Mouse (Mus musculus) hindbrain, embryonic 15.5 days (tissue): Measurements from ENCODE around the gene Ttf1. TPM values are rescaled to one million over a fixed set of nuclear protein-coding genes. Genes with fewer than 3 reads are reported as not detected.
"Not testable (repeated sequence)": the region's sequence is repeated elsewhere in the genome, so short reads cannot be mapped to it uniquely, and the experiment has no call there.

Source experiments
- ATAC-seq: fragments of 200-750 bp; cut with Nextera tagmentation; 2 replicates; pipeline ENCODE4 v1.8.0; 2017; ENCODE audit warnings: low read depth, moderate number of reproducible peaks, moderate TSS enrichment; ENCODE audit not compliant: low FRiP score
- H3K27ac ChIP-seq: fragments of 300-500 bp; sonication (generic); replicated peaks from 2 replicates; pipeline ENCODE4 v1.5.1; 2015; ENCODE audit warnings: mild to moderate bottlenecking, inconsistent platforms
- H3K27me3 ChIP-seq: fragments of 300-500 bp; sonication (generic); 2 replicates; pipeline ENCODE4 v1.6.1; 2015; ENCODE audit warnings: control low read depth, inconsistent platforms
- H3K36me3 ChIP-seq: fragments of 300-500 bp; sonication (generic); 2 replicates; pipeline ENCODE4 v1.6.1; 2015; ENCODE audit warnings: control low read depth, inconsistent platforms
- H3K4me1 ChIP-seq: fragments of 300-500 bp; sonication (generic); replicated peaks from 2 replicates; pipeline ENCODE4 v1.6.1; 2015; ENCODE audit warnings: control low read depth, inconsistent platforms
- H3K4me2 ChIP-seq: fragments of 300-500 bp; sonication (generic); 2 replicates; pipeline ENCODE4 v1.6.1; 2015; ENCODE audit warnings: moderate library complexity, mild to moderate bottlenecking, inconsistent platforms
- H3K4me3 ChIP-seq: fragments of 300-500 bp; sonication (generic); 2 replicates; pipeline ENCODE4 v1.5.1; 2015; ENCODE audit warnings: mild to moderate bottlenecking, inconsistent platforms
- H3K9ac ChIP-seq: fragments of 300-500 bp; sonication (generic); 2 replicates; pipeline ENCODE4 v1.6.1; 2015; ENCODE audit warnings: inconsistent platforms
- H3K9me3 ChIP-seq: fragments of 300-500 bp; sonication (generic); 2 replicates; pipeline ENCODE4 v1.6.1; 2016; ENCODE audit warnings: control low read depth, inconsistent platforms
- WGBS: fragments of 180-500 bp; shearing (Covaris S2); methylation state at CpG from one replicate; pipeline ENCODE4 v1.1.7; 2015; 5-methylcytosine and 5-hydroxymethylcytosine counted together
- polyA plus RNA-seq: library from polyadenylated mRNA; unstranded; fragments of >200 nt; fragmentation: Nextera tagmentation; extraction: Ambion mirVana; gene quantifications from 2 replicates; pipeline ENCODE4 v1.2.1, GENCODE M21; 2015

Gene Ttf1
- polyA plus RNA-seq, 1 experiment from 2014 or later, result 7.1 TPM

- 94% methylated on average over 7 of the region's 7 CpGs for WGBS
- no peak overlapping the region for H3K9ac ChIP-seq
- no peak overlapping the region for H3K4me3 ChIP-seq
- H3K4me2 ChIP-seq, result no peak overlapping the region
- no peak overlapping the region for H3K27ac ChIP-seq
- H3K9me3 ChIP-seq, result no peaks in the 10 kb centered on the region
- H3K36me3 ChIP-seq, result peaks cover 69% of the 10 kb centered on the region
- ATAC-seq, result no peak
- H3K4me1 ChIP-seq, result no peaks in the 10 kb centered on the region
- H3K27me3 ChIP-seq, result no peaks in the 10 kb centered on the region
These were observed 14.6 kb downstream of the Ttf1 start for GRCm38 (mm10) chr2:29074676-29075075.

DNA sequence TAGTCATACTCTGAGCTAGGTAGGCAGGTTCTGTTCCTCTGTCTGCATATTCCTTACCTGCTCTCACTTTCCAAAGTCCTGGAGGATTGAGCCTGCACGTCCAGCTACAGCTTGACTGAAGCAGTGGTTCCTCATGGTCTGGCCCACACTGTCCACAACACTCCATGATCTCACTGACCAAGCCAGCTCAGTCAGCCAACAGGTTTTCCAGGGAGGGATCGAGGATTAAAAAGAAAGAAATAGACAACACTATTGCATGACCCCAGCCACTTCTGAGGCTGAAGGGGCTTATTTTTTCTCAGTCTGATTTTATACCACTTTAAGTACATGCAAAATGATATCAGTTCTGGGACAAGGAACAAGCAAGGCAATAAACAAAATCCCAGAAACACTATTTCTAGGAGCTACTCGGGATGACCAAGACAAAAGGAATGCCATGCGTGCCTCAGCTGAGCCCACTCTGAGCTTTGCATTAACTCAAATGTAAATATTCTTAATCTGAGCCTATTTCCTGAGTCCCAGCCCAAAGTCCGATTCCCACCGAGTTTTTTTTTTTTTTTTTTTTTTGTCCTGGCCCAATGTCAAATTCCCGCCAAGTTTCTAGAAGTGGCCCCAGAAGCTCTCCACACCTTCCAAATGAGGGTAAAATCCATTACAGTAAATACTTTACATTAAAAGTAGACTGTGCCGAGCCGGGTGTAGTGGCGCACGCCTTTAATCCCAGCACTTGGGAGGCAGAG, 15.4 kb downstream of the Ttf1 start:
- ATAC-seq, result no peak
- Histone ChIP-seq H3K4me2 (no peak overlapping the region), H3K4me3 (no peak overlapping the region), H3K9ac (no peak overlapping the region), H3K27ac (no peak overlapping the region), H3K4me1 (no peaks in the 10 kb centered on the region), H3K27me3 (no peaks in the 10 kb centered on the region), H3K9me3 (no peaks in the 10 kb centered on the region), H3K36me3 (peaks cover 70% of the 10 kb centered on the region)
- 93% methylated on average over 11 of the region's 11 CpGs for WGBS

DNA sequence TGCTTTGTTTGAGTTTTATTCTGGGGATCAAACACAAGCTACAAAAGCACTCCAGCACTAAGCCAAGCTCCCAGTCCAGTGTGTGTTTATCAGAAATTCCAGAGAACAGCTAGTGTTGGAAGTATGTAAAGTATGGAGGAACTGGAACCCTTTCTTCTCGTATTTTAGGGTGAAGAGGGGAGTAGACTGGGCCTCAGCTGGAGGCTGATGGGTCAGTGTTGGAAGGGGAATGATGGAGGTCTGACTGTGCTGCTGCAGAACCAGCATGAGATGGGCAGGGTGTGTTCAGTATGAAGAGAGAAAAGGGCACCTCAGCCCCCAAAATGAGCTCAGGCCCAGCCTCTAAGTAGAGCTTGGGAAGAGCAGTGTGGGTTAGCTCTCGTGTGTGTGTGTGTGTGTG, 16.2 kb downstream of the Ttf1 start:
- peaks cover 71% of the 10 kb centered on the region for H3K36me3 ChIP-seq
- H3K4me2 ChIP-seq, result no peak overlapping the region
- H3K9ac ChIP-seq, result no peak overlapping the region
- ATAC-seq, result no peak
- no peaks in the 10 kb centered on the region for H3K4me1 ChIP-seq
- no peak overlapping the region for H3K4me3 ChIP-seq
- H3K27me3 ChIP-seq, result no peaks in the 10 kb centered on the region
- WGBS, result 76% methylated on average over 2 of the region's 2 CpGs
- H3K9me3 ChIP-seq, result no peaks in the 10 kb centered on the region
- no peak overlapping the region for H3K27ac ChIP-seq

DNA sequence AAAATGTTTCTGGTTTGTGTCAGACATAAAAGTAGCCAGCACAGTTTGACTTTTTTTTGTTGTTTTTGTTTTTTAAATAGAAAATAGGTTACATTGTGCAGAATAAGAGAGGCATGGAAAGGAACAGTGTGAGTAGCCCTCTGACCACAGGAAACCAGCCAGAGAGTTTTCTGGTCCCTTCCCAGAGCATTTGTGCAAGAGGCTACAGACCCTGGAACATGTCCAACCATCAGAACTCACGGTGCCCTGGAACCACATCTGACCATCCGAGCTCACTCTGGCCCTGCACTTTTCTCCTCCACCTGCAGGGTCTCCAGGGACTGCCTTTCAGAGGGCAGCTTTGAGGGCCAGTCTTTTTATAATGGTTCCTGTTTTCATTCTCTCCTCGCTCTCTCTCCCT, 21.9 kb downstream of the Ttf1 start:
- no peak overlapping the region for H3K4me2 ChIP-seq
- H3K9ac ChIP-seq, result no peak overlapping the region
- peaks cover 83% of the 10 kb centered on the region for H3K36me3 ChIP-seq
- 67% methylated on average over 3 of the region's 3 CpGs for WGBS
- no peak for ATAC-seq
- no peak overlapping the region for H3K27ac ChIP-seq
- H3K4me1 ChIP-seq, result no peaks in the 10 kb centered on the region
- no peak overlapping the region for H3K4me3 ChIP-seq
- no peaks in the 10 kb centered on the region for H3K9me3 ChIP-seq
- H3K27me3 ChIP-seq, result no peaks in the 10 kb centered on the region

DNA sequence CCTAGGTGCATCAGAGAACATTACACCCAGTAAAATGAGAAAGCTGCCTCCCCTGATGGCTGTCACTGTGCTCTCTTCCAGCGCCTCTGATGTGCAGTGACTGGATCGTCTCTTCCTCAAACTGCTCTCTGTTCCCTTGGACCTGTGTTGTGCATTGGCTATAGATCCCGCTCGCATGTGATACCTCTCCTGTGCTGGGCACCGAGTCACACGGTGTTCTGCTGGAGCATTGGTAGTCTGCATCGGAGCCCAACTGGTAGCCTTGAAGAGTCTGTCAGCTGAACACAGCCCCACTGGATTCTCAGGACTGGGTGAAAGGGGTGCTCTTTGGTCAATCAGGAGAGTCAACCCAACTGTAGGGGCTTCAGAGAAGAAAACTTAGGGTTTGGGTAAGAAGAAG, 26.0 kb downstream of the Ttf1 start:
- Histone ChIP-seq H3K9ac (no peak overlapping the region), H3K4me1 (no peaks in the 10 kb centered on the region), H3K4me3 (no peak overlapping the region), H3K27ac (no peak overlapping the region), H3K4me2 (no peak overlapping the region), H3K36me3 (peaks cover 52% of the 10 kb centered on the region), H3K9me3 (no peaks in the 10 kb centered on the region), H3K27me3 (no peaks in the 10 kb centered on the region)
- ATAC-seq, result no peak
- 96% methylated on average over 7 of the region's 7 CpGs for WGBS

DNA sequence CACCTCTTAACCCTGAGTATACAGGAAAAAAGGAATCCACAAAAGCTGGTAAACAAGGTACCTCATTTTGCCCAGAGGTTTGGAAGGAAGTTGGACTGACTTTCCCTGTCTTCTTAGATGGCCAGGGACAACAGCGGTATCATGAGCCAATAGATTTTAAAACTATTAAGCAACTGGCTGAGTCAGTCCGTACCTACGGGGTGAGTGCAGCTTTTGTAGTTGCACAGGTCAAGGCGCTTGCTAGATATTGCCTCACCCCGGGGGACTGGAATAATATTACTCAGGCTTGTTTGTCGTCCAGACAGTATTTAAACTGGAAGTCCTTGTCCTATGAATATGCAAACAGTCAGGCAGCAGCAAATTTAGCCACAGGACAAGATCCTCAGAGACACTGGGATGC, 29.2 kb downstream of the Ttf1 start:
- H3K27ac ChIP-seq, H3K4me1 ChIP-seq, H3K9ac ChIP-seq, H3K4me2 ChIP-seq, H3K27me3 ChIP-seq, H3K9me3 ChIP-seq, ATAC-seq, H3K4me3 ChIP-seq: not testable (repeated sequence)
- WGBS, result 77% methylated on average over 6 of the region's 6 CpGs
- H3K36me3 ChIP-seq, result peaks cover 23% of the 10 kb centered on the region

- no peaks in the 10 kb centered on the region for H3K27me3 ChIP-seq
- no peaks in the 10 kb centered on the region for H3K9me3 ChIP-seq
- no peak overlapping the region for H3K9ac ChIP-seq
- 87% methylated on average over 8 of the region's 8 CpGs for WGBS
- H3K27ac ChIP-seq, result no peak overlapping the region
- no peak overlapping the region for H3K4me3 ChIP-seq
- no peaks in the 10 kb centered on the region for H3K36me3 ChIP-seq
- no peak overlapping the region for H3K4me2 ChIP-seq
- H3K4me1 ChIP-seq, result no peaks in the 10 kb centered on the region
- ATAC-seq, result no peak
These were observed 35.6 kb downstream of the Ttf1 start for GRCm38 (mm10) chr2:29095674-29096073.

DNA sequence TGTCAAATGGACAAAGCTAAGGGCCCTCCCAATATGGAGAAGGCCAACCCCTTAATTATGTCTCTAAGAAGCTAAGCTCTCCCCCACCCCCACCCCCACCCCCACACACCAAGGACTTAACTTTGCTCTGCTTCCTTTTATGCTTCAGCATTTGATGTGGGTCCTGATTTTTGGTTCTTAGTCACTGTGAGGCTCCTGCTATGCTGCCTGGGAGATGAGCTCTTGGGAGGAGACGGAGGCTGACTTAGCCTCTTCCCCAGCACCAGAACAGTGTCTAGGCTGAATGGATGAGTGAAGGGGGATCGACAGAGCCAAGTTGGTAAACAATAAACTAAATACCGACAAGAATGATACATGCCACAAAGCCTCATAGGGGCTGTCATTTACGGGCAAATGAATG, 36.7 kb downstream of the Ttf1 start:
- WGBS, result 58% methylated on average over 4 of the region's 4 CpGs
- H3K27ac ChIP-seq, result no peak overlapping the region
- no peak for ATAC-seq
- no peaks in the 10 kb centered on the region for H3K4me1 ChIP-seq
- H3K27me3 ChIP-seq, result no peaks in the 10 kb centered on the region
- no peak overlapping the region for H3K4me2 ChIP-seq
- H3K9ac ChIP-seq, result no peak overlapping the region
- H3K9me3 ChIP-seq, result no peaks in the 10 kb centered on the region
- no peaks in the 10 kb centered on the region for H3K36me3 ChIP-seq
- no peak overlapping the region for H3K4me3 ChIP-seq

- WGBS, result 93% methylated on average over 3 of the region's 3 CpGs
- Histone ChIP-seq H3K27ac (no peak overlapping the region), H3K27me3 (no peaks in the 10 kb centered on the region), H3K9ac (no peak overlapping the region), H3K4me3 (no peak overlapping the region), H3K4me1 (no peaks in the 10 kb centered on the region), H3K36me3 (no peaks in the 10 kb centered on the region), H3K9me3 (no peaks in the 10 kb centered on the region), H3K4me2 (no peak overlapping the region)
- ATAC-seq, result no peak
These were observed 37.4 kb downstream of the Ttf1 start for GRCm38 (mm10) chr2:29097465-29097864.

DNA sequence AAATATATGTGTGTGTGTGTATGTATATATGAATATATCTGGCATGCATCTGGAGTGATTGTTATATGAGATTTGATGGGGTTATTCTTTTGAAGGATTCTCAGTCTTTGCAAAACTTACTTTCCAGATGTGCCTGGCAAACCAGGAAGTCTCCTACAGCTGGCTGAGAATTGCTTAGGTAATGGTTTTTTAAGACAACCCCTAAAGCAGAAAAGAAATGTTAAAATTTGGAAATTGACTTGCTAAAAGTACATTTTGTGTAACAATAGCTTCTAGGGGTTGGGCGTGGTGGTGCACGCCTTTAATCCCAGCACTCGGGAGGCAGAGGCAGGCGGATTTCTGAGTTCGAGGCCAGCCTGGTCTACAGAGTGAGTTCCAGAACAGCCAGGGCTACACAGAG, 37.9 kb downstream of the Ttf1 start:
- H3K9ac ChIP-seq, H3K4me3 ChIP-seq, H3K4me1 ChIP-seq, ATAC-seq, H3K9me3 ChIP-seq, H3K27ac ChIP-seq, H3K27me3 ChIP-seq, H3K36me3 ChIP-seq, H3K4me2 ChIP-seq: not testable (repeated sequence)
- 96% methylated on average over 5 of the region's 5 CpGs for WGBS

DNA sequence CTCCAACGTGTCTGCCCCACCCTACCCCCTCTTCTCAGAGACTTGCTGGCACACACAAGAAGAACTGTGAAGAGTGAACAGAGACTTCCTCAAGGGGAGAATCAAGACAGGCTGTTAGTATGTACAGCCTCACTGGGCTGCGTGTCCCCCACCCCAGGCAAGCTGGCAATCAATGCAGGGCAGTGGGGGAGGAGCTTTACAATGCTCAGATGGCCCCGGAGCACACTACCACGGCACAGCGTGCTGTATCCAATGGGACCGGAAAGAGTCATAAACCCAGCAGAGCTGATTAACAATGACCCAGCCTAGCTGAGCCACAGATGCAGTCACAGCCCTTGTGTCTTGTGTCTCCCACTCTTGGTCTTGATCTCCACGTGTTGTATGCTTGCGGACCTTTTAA, 38.7 kb downstream of the Ttf1 start:
- H3K36me3 ChIP-seq, result no peaks in the 10 kb centered on the region
- no peaks in the 10 kb centered on the region for H3K27me3 ChIP-seq
- no peaks in the 10 kb centered on the region for H3K4me1 ChIP-seq
- no peaks in the 10 kb centered on the region for H3K9me3 ChIP-seq
- no peak for ATAC-seq
- H3K4me2 ChIP-seq, result no peak overlapping the region
- H3K4me3 ChIP-seq, result no peak overlapping the region
- H3K27ac ChIP-seq, result no peak overlapping the region
- H3K9ac ChIP-seq, result no peak overlapping the region
- 68% methylated on average over 8 of the region's 8 CpGs for WGBS

DNA sequence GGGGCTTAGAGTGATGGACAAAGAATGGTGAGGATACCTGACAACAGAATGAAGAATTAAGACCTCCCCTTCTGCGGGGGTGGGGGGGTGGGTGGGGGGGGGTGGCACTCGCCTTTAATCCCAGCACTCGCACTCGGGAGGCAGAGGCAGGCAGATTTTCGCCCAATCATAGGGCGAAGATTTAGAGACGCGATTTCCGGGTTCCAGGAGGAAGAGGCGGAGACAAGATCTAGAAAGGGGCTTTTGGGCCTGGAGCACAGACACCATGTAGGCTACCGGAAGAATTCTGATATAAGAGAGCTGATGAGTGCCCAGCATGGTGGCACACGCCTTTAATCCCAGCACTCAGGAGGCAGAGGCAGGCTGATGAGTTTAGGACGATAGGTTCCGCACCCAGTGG, 39.6 kb downstream of the Ttf1 start:
- no peak for ATAC-seq
- no peaks in the 10 kb centered on the region for H3K9me3 ChIP-seq
- 90% methylated on average over 14 of the region's 14 CpGs for WGBS
- no peaks in the 10 kb centered on the region for H3K36me3 ChIP-seq
- no peaks in the 10 kb centered on the region for H3K4me1 ChIP-seq
- H3K4me3 ChIP-seq, result no peak overlapping the region
- H3K9ac ChIP-seq, result no peak overlapping the region
- no peaks in the 10 kb centered on the region for H3K27me3 ChIP-seq
- no peak overlapping the region for H3K4me2 ChIP-seq
- H3K27ac ChIP-seq, result no peak overlapping the region

DNA sequence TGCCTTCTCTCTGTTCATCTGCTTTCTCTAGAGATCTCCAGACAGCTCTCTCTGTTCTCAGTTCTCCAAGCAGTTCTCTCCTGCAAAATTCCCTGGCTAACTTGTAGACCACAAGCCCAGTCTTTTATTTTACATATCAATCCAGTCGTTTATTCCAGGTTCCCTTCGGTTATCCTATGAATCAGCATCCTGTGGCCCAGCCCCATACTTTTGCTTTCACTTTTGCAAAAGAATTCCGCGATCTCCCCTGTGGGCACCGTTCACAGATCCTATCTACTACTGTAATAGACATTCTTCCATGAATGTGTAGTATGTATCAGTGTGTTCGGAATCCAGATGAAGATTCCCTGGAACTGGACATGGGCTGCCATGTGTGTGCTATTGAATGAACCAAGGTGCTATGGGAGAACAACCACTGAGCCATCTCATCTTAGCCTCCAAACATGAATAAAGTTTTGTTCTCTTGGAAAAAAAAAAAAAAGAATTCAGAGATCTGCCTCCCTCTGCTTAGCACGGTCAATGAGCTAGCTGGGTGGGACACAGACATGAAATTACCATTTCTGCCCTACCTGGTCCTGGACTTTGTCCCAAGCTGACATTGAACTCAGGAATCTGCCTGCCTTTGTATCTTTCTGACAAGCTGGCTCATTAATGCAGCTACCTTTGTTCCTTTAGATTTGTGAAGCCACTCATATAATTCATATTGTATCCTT, 40.9 kb downstream of the Ttf1 start:
- no peak overlapping the region for H3K4me3 ChIP-seq
- H3K4me1 ChIP-seq, result no peaks in the 10 kb centered on the region
- H3K9ac ChIP-seq, result no peak overlapping the region
- no peak for ATAC-seq
- H3K9me3 ChIP-seq, result no peaks in the 10 kb centered on the region
- 79% methylated on average over 7 of the region's 7 CpGs for WGBS
- H3K36me3 ChIP-seq, result no peaks in the 10 kb centered on the region
- H3K27ac ChIP-seq, result no peak overlapping the region
- no peak overlapping the region for H3K4me2 ChIP-seq
- H3K27me3 ChIP-seq, result no peaks in the 10 kb centered on the region
